Mouse (Mus musculus): ENCODE data around the gene Prrt1.

GRCm38 (mm10) chr17:34676671-34677070 lies 47.3 kb downstream of the Prrt1 start:
- TF ChIP-seq CTCF (IDR thresholded peaks at IDR 0.05; ENCODE audit: low read depth) (no peak), EP300 (optimal IDR thresholded peaks at IDR 0.05) (no peak)

Measured in stomach, postnatal 0 days (tissue).